Mouse (Mus musculus) E14TG2a.4 (cell line): Measurements from ENCODE around the gene Akap3.

ENCODE experiments used
- CTCF ChIP-seq: conservative IDR thresholded peaks from 2 replicates; pipeline ENCODE4 v1.5.1; 2014; ENCODE audit warnings: low read length
- POU5F1 ChIP-seq: IDR thresholded peaks from 2 replicates; pipeline ENCODE4 v1.6.1; 2014; ENCODE audit warnings: low read length, borderline replicate concordance

GRCm38 (mm10) chr6:126921111-126921881, 68.4 kb downstream of the Akap3 start, which contains the start of gene Dyrk4:
- no peak for TF ChIP-seq CTCF
- no peak for TF ChIP-seq POU5F1
